Mouse (Mus musculus) MEL (cell line): ENCODE measurements at regions not wholly inside any gene's neighbourhood (a gene's known extent, or its start where the extent isn't known, plus 50 kb on each side); places are given as distances from the start of the nearest gene placed in this dataset.

Experiments
- DNase-seq: peaks from one replicate; pipeline ENCODE4 v3.0.0; 2011; ENCODE audit warnings: low read depth, low spot score
- H3K27ac ChIP-seq: 2 replicates; pipeline ENCODE4 v1.5.1; 2012; ENCODE audit warnings: low read depth, mild to moderate bottlenecking, control low read depth, low read length, moderate library complexity; ENCODE audit not compliant: control insufficient read depth
- H3K27me3 ChIP-seq, 2 experiments: fragments of 150-350 bp in 1 of 2; sonication (generic) in 1 of 2; 2 replicates each; pipeline ENCODE4 v1.6.1; 2012; ENCODE audit warnings: low read length in 2 of 2, mild to moderate bottlenecking in 2 of 2, improper control_type of control experiment in 1 of 2, moderate library complexity in 1 of 2; ENCODE audit not compliant: insufficient read depth in 2 of 2, control insufficient read depth in 1 of 2
- H3K36me3 ChIP-seq, 2 experiments: 2 replicates each; pipeline ENCODE4 v1.6.1; 2012 to 2014; ENCODE audit warnings: low read length in 2 of 2, improper control_type of control experiment in 1 of 2, inconsistent platforms in 1 of 2, mild to moderate bottlenecking in 1 of 2; ENCODE audit not compliant: insufficient read depth in 2 of 2, control insufficient read depth in 1 of 2
- H3K4me1 ChIP-seq, 2 experiments: fragments of 150-350 bp in 1 of 2; sonication (generic) in 1 of 2; 2 replicates each; pipeline ENCODE4 v1.6.1; 2012; ENCODE audit warnings: low read length in 2 of 2, improper control_type of control experiment in 1 of 2, mild to moderate bottlenecking in 1 of 2; ENCODE audit not compliant: insufficient read depth in 2 of 2, control insufficient read depth in 1 of 2
- H3K4me3 ChIP-seq, 2 experiments: fragments of 150-350 bp in 1 of 2; sonication (generic) in 1 of 2; 2 replicates each; pipeline ENCODE4 v1.5.1; 2012; ENCODE audit warnings: low read depth in 2 of 2, low read length in 2 of 2, mild to moderate bottlenecking in 2 of 2, moderate library complexity in 2 of 2, control low read depth in 1 of 2, improper control_type of control experiment in 1 of 2; ENCODE audit not compliant: control insufficient read depth in 1 of 2, insufficient read depth in 1 of 2
- H3K79me2 ChIP-seq: 2 replicates; pipeline ENCODE4 v1.6.1; 2012; ENCODE audit warnings: mild to moderate bottlenecking, low read length, moderate library complexity; ENCODE audit not compliant: control insufficient read depth, poor library complexity, insufficient read depth
- H3K9ac ChIP-seq: 2 replicates; pipeline ENCODE4 v1.6.1; 2012; ENCODE audit warnings: low read depth, mild to moderate bottlenecking, control low read depth, low read length, moderate library complexity; ENCODE audit not compliant: control insufficient read depth, poor library complexity, severe bottlenecking
- H3K9me3 ChIP-seq: fragments of 150-350 bp; sonication (generic); replicated peaks from 2 replicates; pipeline ENCODE4 v1.6.1; 2012; ENCODE audit warnings: mild to moderate bottlenecking, low read length, improper control_type of control experiment, moderate library complexity; ENCODE audit not compliant: insufficient read depth
- BHLHE40 ChIP-seq: IDR thresholded peaks from 2 replicates; pipeline ENCODE4 v1.6.1; 2012; ENCODE audit warnings: low read depth, mild to moderate bottlenecking, inconsistent platforms, low read length, improper control_type of control experiment, borderline replicate concordance
- CHD1 ChIP-seq: IDR thresholded peaks from 2 replicates; pipeline ENCODE4 v1.6.1; 2012; ENCODE audit warnings: low read depth, mild to moderate bottlenecking, inconsistent platforms, low read length, improper control_type of control experiment
- ELF1 ChIP-seq: IDR thresholded peaks from 2 replicates; pipeline ENCODE4 v1.6.1; 2014; ENCODE audit warnings: low read depth, mild to moderate bottlenecking, inconsistent platforms, low read length, improper control_type of control experiment, moderate library complexity
- EP300 ChIP-seq, 2 experiments: IDR thresholded peaks; 2 replicates each; pipeline ENCODE4 v1.6.1; 2011; ENCODE audit warnings: improper control_type of control experiment in 2 of 2, low read length in 2 of 2, low read depth in 1 of 2, mild to moderate bottlenecking in 1 of 2
- ETS1 ChIP-seq: IDR thresholded peaks from 2 replicates; pipeline ENCODE4 v1.6.1; 2012; ENCODE audit warnings: low read depth, mild to moderate bottlenecking, inconsistent platforms, low read length, improper control_type of control experiment, moderate library complexity
- GABPA ChIP-seq: IDR thresholded peaks from 2 replicates; pipeline ENCODE4 v1.6.1; 2012; ENCODE audit warnings: low read depth, mild to moderate bottlenecking, inconsistent platforms, low read length, improper control_type of control experiment, moderate library complexity
- HCFC1 ChIP-seq: IDR thresholded peaks from 2 replicates; pipeline ENCODE4 v1.6.1; 2012; ENCODE audit warnings: low read depth, mild to moderate bottlenecking, inconsistent platforms, low read length, improper control_type of control experiment, moderate library complexity
- KAT2A ChIP-seq: conservative IDR thresholded peaks from 2 replicates; pipeline ENCODE4 v1.6.1; 2012; ENCODE audit warnings: low read depth, low read length, improper control_type of control experiment, inconsistent platforms
- MAFK ChIP-seq: IDR thresholded peaks from 2 replicates; pipeline ENCODE4 v1.6.1; 2011; ENCODE audit warnings: low read depth, mild to moderate bottlenecking, low read length, improper control_type of control experiment, borderline replicate concordance
- MAX ChIP-seq: IDR thresholded peaks from 2 replicates; pipeline ENCODE4 v1.6.1; 2011; ENCODE audit warnings: low read length, improper control_type of control experiment
- MAZ ChIP-seq: IDR thresholded peaks from 2 replicates; pipeline ENCODE4 v1.6.1; 2012; ENCODE audit warnings: low read depth, mild to moderate bottlenecking, inconsistent platforms, low read length, improper control_type of control experiment
- MEF2A ChIP-seq: IDR thresholded peaks from 2 replicates; pipeline ENCODE4 v1.6.1; 2014; ENCODE audit warnings: low read depth, mild to moderate bottlenecking, inconsistent platforms, low read length, improper control_type of control experiment; ENCODE audit not compliant: poor library complexity, insufficient replicate concordance, severe bottlenecking; ENCODE audit errors: extremely low read depth
- MYC ChIP-seq: IDR thresholded peaks from 2 replicates; pipeline ENCODE4 v1.6.1; 2011; ENCODE audit warnings: low read depth, mild to moderate bottlenecking, low read length, improper control_type of control experiment, moderate library complexity
- NELFE ChIP-seq: IDR thresholded peaks from 2 replicates; pipeline ENCODE4 v1.6.1; 2011; ENCODE audit warnings: low read depth, low read length, improper control_type of control experiment
- NRF1 ChIP-seq: IDR thresholded peaks from 2 replicates; pipeline ENCODE4 v1.6.1; 2014; ENCODE audit warnings: low read depth, mild to moderate bottlenecking, inconsistent platforms, low read length, improper control_type of control experiment, moderate library complexity; ENCODE audit not compliant: poor library complexity, insufficient read depth, severe bottlenecking
- POLR2AphosphoS5 ChIP-seq: IDR thresholded peaks from 2 replicates; pipeline ENCODE4 v1.6.1; 2012; ENCODE audit warnings: low read depth, borderline replicate concordance, mild to moderate bottlenecking, inconsistent platforms, low read length, moderate library complexity, mixed read lengths
- RAD21 ChIP-seq: IDR thresholded peaks from 2 replicates; pipeline ENCODE4 v1.6.1; 2011; ENCODE audit warnings: mild to moderate bottlenecking, low read depth, low read length, improper control_type of control experiment
- SMC3 ChIP-seq: IDR thresholded peaks from 2 replicates; pipeline ENCODE4 v1.6.1; 2011; ENCODE audit warnings: low read depth, low read length, improper control_type of control experiment
- TCF12 ChIP-seq: IDR thresholded peaks from 2 replicates; pipeline ENCODE4 v1.6.1; 2014; ENCODE audit warnings: low read depth, mild to moderate bottlenecking, inconsistent platforms, low read length, improper control_type of control experiment, moderate library complexity
- UBTF ChIP-seq: IDR thresholded peaks from 2 replicates; pipeline ENCODE4 v1.6.1; 2012; ENCODE audit warnings: low read depth, mild to moderate bottlenecking, inconsistent platforms, low read length, improper control_type of control experiment, moderate library complexity, borderline replicate concordance; ENCODE audit not compliant: insufficient read depth
- USF1 ChIP-seq: IDR thresholded peaks from 2 replicates; pipeline ENCODE4 v1.6.1; 2014; ENCODE audit warnings: low read depth, mild to moderate bottlenecking, inconsistent platforms, low read length, improper control_type of control experiment, moderate library complexity
- ZKSCAN1 ChIP-seq: IDR thresholded peaks from 2 replicates; pipeline ENCODE4 v1.6.1; 2012; ENCODE audit warnings: low read depth, mild to moderate bottlenecking, inconsistent platforms, low read length, improper control_type of control experiment, moderate library complexity
- ZMIZ1 ChIP-seq: IDR thresholded peaks from 2 replicates; pipeline ENCODE4 v1.6.1; 2012; ENCODE audit warnings: low read depth, mild to moderate bottlenecking, inconsistent platforms, low read length, improper control_type of control experiment, moderate library complexity
- ZNF384 ChIP-seq: IDR thresholded peaks from 2 replicates; pipeline ENCODE4 v1.6.1; 2012; ENCODE audit warnings: low read depth, mild to moderate bottlenecking, inconsistent platforms, low read length, improper control_type of control experiment

GRCm38 (mm10) chr7:116681268-116681667, 177.1 kb downstream of the Nucb2 start:
- no peaks in the 10 kb centered on the region for H3K4me1 ChIP-seq
- H3K4me3 ChIP-seq = no peak overlapping the region
- H3K79me2 ChIP-seq = no peaks in the 10 kb centered on the region
- no peaks in the 10 kb centered on the region for H3K36me3 ChIP-seq
- DNase-seq = no peak
- no peak for TF ChIP-seq ZMIZ1
- TF ChIP-seq POLR2AphosphoS5 = no peak
- TF ChIP-seq GABPA = no peak
- TF ChIP-seq ELF1 = no peak
- TF ChIP-seq MYC = no peak
- TF ChIP-seq ZKSCAN1 = no peak
- TF ChIP-seq NELFE = no peak
- no peak for TF ChIP-seq RAD21
- no peaks in the 10 kb centered on the region for H3K9me3 ChIP-seq
- no peaks in the 10 kb centered on the region for H3K27me3 ChIP-seq
- no peak overlapping the region for H3K9ac ChIP-seq
- H3K27ac ChIP-seq = no peak overlapping the region

- H3K4me3 ChIP-seq = no peak overlapping the region
- no peak overlapping the region for H3K9ac ChIP-seq
- no peaks in the 10 kb centered on the region for H3K36me3 ChIP-seq
- H3K9me3 ChIP-seq = no peaks in the 10 kb centered on the region
- no peak overlapping the region for H3K27ac ChIP-seq
- H3K27me3 ChIP-seq = no peaks in the 10 kb centered on the region
- DNase-seq = no peak
- no peaks in the 10 kb centered on the region for H3K4me1 ChIP-seq
- no peak for TF ChIP-seq UBTF
- no peak for TF ChIP-seq RAD21
- no peak for TF ChIP-seq ETS1
- no peak for TF ChIP-seq ZMIZ1
- TF ChIP-seq MAFK = no peak
- no peak for TF ChIP-seq KAT2A
- TF ChIP-seq TCF12 = no peak
- no peak for TF ChIP-seq HCFC1
- no peak for TF ChIP-seq SMC3
- TF ChIP-seq MAX = no peak
- no peak for TF ChIP-seq ELF1
- TF ChIP-seq EP300 (IDR thresholded peaks at IDR 0.05; ENCODE audit: low read depth in 1 of 2, low read length in 2 of 2) = no peak
- no peak for TF ChIP-seq BHLHE40
- TF ChIP-seq MAZ = no peak
- no peak for TF ChIP-seq MEF2A
- no peak for TF ChIP-seq CHD1
- TF ChIP-seq USF1 = no peak
- TF ChIP-seq GABPA = no peak
- TF ChIP-seq NRF1 = no peak
- no peak for TF ChIP-seq ZNF384
- no peaks in the 10 kb centered on the region for H3K79me2 ChIP-seq
Measured at GRCm38 (mm10) chr7:116700409-116700808, 196.2 kb downstream of the Nucb2 start.
